Mouse (Mus musculus) erythroblast, embryonic 14.5 days (primary cell): ENCODE results near the gene Cdsn.

ENCODE experiments used
- GATA1 ChIP-seq: IDR thresholded peaks from 2 replicates; pipeline ENCODE4 v1.6.1; 2012; ENCODE audit warnings: low read length, inconsistent platforms, mixed read lengths
- TAL1 ChIP-seq: IDR thresholded peaks from 3 replicates; pipeline ENCODE4 v1.6.1; 2012; ENCODE audit warnings: low read length, inconsistent platforms, mixed read lengths

DNA sequence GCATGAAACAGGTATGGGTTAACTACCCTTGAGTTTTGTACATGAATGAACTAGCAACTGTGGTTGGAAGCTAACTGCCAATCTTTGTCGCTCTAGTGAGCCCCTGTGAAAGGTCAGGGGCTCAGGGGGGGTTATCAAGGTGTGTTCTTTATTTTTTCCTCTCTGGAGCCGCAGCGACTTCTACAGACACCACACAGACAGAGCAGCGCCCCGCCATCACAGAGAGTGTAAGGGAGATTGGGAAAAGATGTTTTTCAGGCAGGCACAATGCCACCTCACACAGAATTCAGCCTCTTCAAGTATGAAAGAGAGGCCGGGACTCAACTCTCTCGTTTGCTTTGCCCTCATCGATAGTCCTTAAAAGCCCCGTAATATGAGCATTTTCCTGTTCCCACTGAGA lies 40.2 kb downstream of the Cdsn start:
- no peak for TF ChIP-seq GATA1
- TF ChIP-seq TAL1, result no peak
